Mouse (Mus musculus) heart, postnatal 36 days (tissue): ENCODE data around the gene Dapk1. TPM values are rescaled to one million over a fixed set of nuclear protein-coding genes. Genes with fewer than 3 reads are reported as not detected.
A peak's percentile ranks its signal among the peaks of the same experiment; 100 is the strongest.

Source experiments
- DNase-seq, 2 experiments: peaks; one replicate each; pipeline ENCODE4 v3.0.0; 2021 to 2022
- intact Hi-C: fragments of 180-260 bp; cut with DNase I; formaldehyde crosslinking; loops from one replicate; pipeline ENCODE4 v1.15.1; 2025
- total RNA-seq, 2 experiments: library from RNA; stranded (reverse); gene quantifications; 2 replicates each; pipeline ENCODE4 v1.2.3; 2021

Gene Dapk1
- total RNA-seq, 2 experiments from 2014 or later = 22.2 to 35.8 TPM

DNA sequence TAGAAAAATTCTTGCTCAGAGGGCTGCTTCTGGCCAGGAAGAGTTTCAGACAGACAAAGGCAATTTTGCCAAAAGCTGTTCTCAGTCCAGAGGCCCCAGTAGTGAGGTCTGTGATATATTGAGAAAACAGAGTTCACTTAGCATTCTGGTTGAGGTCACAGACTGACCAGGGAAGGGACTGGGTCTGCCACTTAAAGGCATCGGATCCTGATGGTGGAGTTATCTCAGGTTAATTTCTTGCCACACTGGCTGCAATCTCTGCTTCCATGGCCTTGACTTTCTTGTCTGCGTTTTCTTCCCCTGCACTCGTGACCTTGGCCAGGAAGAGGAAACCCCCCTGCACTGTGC, 127.3 kb downstream of the Dapk1 start:
- DNase-seq = no peak
- intact Hi-C loops = no loop called here

DNA sequence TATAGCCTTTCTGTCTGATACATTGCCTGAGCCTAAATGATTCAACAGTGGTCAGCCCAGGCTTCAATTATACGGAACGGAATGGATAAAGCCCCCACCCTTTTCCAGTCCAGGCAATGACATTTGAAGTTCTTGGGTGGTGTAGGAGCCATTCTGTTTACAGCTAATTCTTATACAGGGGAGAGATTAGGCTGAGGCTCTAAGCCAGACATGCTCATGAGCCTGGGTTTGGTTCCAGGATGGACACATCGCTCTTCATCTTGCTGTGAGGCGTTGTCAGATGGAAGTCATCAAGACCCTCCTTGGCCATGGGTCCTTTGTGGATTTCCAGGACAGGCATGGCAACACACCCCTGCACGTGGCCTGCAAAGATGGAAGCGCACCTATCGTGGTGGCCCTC, 128.8 kb downstream of the Dapk1 start:
- intact Hi-C loops = loop anchor here (5.0 kb wide), 1 partner anchor 43 kb away; no protein-coding TSS in a partner anchor
- DNase-seq = no peak

GRCm38 (mm10) chr13:60731001-60731400, 129.3 kb downstream of the Dapk1 start:
- DNase-seq = no peak
- intact Hi-C loops = loop anchor here (5.0 kb wide), 1 partner anchor 44 kb away; no protein-coding TSS in a partner anchor

DNA sequence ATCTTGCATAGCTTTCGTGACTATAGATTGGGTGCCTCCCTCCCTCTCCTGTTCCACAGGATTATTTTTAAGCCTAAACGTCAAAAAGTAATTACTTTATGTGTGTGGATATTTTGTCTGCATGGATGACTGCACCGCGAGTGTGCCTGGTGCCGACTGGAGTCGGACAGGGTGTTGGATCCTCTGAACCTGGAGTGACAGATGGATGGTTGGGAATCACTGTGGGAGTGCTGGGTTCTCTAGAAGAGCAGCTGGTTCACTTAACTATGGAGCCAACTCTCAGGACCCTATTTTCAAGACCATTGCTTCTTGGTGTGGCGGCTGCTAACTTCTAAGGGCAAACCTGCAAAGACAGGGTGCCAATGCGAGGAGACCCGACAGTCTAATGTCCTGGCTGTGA, 133.6 kb downstream of the Dapk1 start:
- intact Hi-C loops = loop anchor here (5.0 kb wide), 1 partner anchor 893 kb away; no protein-coding TSS in a partner anchor
- DNase-seq = no peak

DNA sequence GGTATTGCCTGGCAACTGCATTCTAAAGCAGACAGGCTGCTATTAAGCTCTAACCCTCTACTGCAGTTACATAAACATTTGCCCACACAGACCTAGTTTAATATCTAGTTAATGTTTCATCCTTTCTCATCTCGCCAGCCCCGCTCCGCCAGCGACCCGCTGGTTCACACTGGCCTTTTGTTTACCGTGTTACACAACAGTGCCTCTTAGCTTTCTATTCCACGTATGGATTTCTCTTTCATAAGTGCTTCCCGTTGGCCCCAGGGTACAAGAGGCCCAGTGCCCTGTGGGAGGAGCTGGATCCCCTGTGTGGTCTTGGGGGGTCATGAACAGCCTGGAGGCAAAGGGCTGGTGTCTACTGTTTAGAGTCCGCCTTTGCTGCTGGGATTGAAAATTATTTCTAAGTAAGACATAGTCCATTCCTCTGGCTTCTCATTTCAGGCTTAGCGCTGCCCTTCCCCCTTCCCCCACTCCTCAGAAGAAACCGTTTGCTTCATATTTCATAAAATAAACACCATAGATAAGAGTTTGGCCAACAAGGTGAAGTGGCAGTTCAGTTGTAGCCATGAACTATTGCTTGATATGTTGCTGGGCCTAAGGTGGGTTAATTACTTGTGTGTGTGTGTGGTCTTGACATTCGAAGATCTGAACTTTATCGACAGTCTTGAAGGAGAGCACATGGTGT, 134.8 kb downstream of the Dapk1 start:
- intact Hi-C loops = loop anchor here (5.0 kb wide), 1 partner anchor 894 kb away; no protein-coding TSS in a partner anchor
- DNase-seq = no peak

DNA sequence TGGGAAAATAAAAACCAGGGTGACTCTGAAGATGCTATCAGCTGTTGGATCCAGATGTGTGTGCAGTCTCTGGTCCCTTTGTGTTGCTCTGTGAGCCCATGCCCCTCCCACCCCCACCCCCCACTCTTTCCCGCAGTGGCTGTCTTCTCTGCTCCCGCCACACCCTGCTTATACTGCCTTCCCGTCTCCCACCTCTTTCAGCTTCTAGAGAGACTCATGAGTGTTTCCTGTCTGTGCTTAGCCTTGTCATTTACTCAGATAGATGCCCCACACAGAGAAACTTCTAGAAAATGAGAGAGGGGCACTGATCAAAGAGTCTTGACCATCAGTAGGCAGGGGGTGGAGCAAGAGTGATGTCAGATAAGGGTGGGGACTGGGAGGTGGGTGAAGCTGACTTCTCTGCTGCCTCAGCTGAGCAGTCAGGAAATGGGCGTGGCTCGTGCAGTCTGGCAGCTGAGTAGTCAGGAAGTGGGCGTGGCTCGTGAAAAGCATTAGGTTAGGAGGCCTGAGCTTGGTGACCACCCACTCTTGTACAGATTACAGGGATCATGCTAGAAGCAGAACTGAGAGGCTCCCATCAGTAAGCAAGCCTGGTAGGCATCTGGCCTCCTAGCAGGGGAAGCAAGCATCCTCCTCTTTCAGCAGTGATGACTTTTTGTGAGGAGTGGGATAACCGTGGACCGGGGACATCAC, 136.0 kb downstream of the Dapk1 start:
- intact Hi-C loops = loop anchor here (1.0 to 5.0 kb wide), 4 partner anchors 136 to 895 kb away; partner anchors contain the start of gene Dapk1
- peak; percentile 81 for DNase-seq

GRCm38 (mm10) chr13:60738429-60738828, 136.7 kb downstream of the Dapk1 start:
- DNase-seq = peak; percentile 75 to 77
- intact Hi-C loops = loop anchor here (1.0 to 5.0 kb wide), 4 partner anchors 137 to 896 kb away; partner anchors contain the start of gene Dapk1

GRCm38 (mm10) chr13:60740248-60740647, 138.5 kb downstream of the Dapk1 start:
- intact Hi-C loops = loop anchor here (5.0 kb wide), 1 partner anchor 563 kb away; the partner anchor contains the start of gene Gas1
- DNase-seq = no peak

DNA sequence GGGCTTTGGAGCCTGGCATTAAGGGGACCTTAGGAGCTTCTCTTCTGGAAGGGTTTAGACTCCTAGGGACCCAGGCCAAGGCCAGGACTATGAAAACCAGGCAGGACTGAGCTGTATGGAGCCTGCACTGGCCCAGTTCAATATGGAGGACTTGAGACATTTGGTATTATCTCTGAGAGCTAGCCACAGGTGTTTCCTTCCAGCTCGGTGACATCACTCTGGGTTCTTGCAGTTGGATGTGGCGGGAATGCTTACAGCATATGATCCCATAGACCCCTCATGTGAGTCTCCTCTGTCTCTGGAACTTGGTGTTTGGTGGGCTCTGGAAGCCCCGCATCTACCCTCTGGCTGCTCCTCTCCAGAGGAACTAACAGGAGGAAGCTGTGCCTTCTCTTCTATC, 140.9 kb downstream of the Dapk1 start:
- no peak for DNase-seq
- intact Hi-C loops = loop anchor here (5.0 kb wide), 1 partner anchor 565 kb away; the partner anchor contains the start of gene Gas1

DNA sequence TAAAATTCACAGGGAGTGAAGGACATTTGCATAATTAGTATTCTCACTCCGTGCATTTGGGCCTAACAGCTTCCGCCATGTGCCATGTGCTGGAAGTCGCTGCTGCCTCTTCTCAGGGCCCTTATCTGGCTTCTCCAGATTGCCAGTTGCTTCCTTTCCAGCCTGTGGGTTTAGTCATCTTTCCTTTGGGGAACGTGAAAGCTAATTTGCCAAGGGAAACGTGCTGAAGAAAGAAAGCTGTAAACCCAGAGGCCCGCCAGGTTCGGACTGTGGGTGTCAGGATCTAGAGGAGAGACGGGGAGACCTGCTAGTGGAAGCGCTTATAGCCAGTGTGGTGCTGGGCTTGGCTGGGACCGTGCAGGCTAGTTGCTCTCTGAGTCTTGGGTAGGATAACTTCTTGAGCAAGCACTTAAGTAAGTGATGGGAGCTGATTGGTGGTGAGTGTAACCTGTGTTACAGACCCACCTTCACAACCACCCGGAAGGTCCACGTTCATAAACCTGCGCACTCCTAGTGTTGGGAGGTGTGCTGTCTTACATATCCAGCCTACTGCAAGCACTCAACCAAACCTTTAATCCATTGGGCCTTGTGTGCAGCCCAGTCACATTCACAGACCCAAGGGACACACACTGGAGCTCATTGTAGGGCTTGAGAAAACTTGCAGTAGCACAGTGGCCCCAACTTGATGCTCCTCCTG, 141.8 kb downstream of the Dapk1 start:
- peak in 1 of 2 experiments; percentile 21 for DNase-seq
- intact Hi-C loops = loop anchor here (1.0 to 5.0 kb wide), 2 partner anchors 264 to 566 kb away; partner anchors contain the start of gene Gas1

- intact Hi-C loops = loop anchor here (1.0 to 5.0 kb wide), 2 partner anchors 265 to 567 kb away; partner anchors contain the start of gene Gas1
Observed at GRCm38 (mm10) chr13:60744078-60744460, 142.3 kb downstream of the Dapk1 start.

DNA sequence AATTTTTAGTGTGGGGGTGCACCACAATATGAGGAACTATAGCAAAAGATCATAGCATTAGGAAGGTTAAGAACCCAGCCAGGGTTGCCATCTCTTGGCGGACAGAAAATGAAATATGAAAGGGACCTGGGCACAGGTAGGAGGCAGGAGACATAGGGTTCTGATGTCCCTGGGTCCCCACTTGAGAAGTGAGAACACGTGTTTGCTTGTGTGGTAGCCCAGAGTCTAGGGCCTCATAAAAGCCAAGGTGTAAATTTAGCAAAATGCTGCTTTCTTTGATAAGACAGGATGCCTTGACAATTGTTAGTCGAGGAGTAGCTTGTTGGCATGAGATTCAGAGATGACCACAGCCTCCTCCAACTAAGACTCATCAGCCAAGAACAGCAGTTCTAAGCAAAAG, 143.0 kb downstream of the Dapk1 start:
- no peak for DNase-seq
- intact Hi-C loops = loop anchor here (1.0 to 5.0 kb wide), 2 partner anchors 265 to 567 kb away; partner anchors contain the start of gene Gas1

More at GRCm38 (mm10) chr13:60744078-60744460, 142.3 kb downstream of the Dapk1 start:
- DNase-seq = peak; percentile 87 to 92

DNA sequence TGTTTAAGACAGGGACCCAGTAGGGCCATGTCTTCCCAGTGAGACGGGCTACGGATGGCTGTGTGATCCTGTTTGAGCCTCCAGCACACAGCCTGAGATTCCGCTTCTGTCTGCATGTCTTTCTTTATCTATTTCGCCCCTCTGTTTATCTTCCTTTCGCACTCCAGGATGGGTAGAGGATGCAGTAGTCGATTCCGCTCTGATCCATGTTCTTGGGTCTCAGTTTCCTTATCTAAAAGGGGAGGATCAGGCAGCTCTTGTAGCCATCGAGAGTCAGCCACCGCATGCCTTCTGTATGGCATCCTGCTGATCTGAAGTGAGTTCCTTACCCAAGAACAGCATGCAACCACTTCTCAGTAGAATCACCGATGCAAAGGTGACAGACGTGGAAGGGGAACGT, 143.6 kb downstream of the Dapk1 start:
- intact Hi-C loops = no loop called here
- no peak for DNase-seq

GRCm38 (mm10) chr13:60746271-60746670, 144.5 kb downstream of the Dapk1 start:
- intact Hi-C loops = no loop called here
- no peak for DNase-seq

GRCm38 (mm10) chr13:60747201-60747600, 145.5 kb downstream of the Dapk1 start:
- intact Hi-C loops = no loop called here
- no peak for DNase-seq

DNA sequence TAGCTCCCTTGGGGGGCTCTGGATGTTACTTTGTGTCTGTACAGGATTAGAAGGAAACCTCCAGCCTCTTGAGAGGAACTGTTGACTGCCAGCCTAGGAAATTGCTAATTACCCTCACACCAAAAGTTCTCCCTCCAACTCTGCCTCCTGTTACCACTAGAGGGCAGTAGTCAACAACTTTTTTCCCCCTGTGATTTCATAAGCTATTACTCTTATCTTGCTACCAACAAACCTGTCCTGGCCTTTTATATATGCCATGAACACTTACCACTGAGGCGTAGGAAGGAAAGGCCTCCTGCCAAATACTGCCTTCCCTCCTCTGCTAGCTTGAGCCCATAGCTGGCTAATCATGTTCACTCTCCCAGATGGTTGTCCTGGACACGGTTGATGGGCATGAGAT, 146.8 kb downstream of the Dapk1 start:
- intact Hi-C loops = no loop called here
- no peak for DNase-seq

DNA sequence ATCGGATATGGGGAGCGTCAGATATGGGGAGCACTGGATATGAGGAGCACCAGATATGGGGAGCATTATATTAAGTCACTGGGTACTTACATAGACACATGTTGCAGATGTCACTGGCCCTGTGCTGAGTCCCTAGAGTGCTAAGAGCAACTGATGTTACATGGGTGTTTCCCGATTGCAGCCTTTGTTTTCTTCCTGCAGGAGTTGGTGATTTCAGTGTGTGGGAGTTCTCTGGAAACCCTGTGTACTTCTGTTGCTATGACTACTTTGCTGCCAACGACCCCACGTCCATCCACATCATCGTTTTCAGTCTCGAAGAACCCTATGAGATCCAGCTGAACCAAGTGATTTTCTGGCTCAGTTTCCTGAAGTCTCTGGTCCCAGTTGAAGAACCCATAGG, 149.2 kb downstream of the Dapk1 start:
- intact Hi-C loops = loop anchor here (10.0 kb wide), 1 partner anchor 214 kb away; no protein-coding TSS in a partner anchor
- no peak for DNase-seq

DNA sequence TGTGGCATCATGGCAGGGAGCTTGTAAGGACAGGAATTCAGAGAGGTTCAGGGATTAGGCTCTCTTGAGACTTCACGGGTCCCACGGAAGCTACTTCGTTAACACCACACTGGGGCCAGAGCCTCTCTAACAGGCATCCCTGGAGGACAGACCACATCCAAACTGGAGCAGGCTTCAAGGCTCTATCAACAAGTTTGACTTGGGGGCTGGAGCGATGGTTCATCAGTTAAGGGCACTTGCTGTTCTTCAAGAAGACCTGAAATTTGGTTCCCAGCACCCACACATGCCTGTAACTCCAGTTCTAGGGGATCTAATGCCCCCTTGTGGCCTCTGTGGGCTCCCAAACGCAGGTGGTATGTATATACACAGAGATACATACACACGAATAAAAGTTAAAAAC, 151.5 kb downstream of the Dapk1 start:
- DNase-seq = no peak
- intact Hi-C loops = loop anchor here (10.0 kb wide), 1 partner anchor 212 kb away; no protein-coding TSS in a partner anchor

DNA sequence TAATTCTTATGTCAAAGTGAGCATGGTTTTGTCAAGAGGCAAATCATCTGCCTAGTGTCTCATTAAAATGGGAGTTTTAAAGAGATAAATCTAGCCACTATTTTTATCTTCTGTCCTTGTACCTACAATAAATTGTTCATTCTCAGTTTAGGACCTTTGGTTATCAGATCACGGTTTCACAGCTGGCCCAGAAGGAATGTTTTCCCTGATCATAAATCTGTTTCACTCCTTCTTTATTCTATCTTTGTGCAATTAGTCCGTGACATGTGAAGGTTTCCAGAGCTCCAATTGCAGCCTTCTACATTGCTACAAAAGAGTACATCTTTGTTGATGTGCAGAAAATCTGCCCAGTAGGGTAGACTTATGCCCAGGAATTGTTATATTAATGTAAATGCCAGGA, 153.5 kb downstream of the Dapk1 start:
- no peak for DNase-seq
- intact Hi-C loops = loop anchor here (5.0 to 10.0 kb wide), 2 partner anchors 210 to 487 kb away; no protein-coding TSS in a partner anchor

GRCm38 (mm10) chr13:60757292-60757691, 155.5 kb downstream of the Dapk1 start:
- DNase-seq = no peak
- intact Hi-C loops = loop anchor here (5.0 to 10.0 kb wide), 2 partner anchors 208 to 485 kb away; no protein-coding TSS in a partner anchor
